Mouse (Mus musculus): ENCODE results near the gene Rere. TPM values are rescaled to one million over a fixed set of nuclear protein-coding genes. Genes with fewer than 3 reads are reported as not detected.

Rere gene
- polyA plus RNA-seq, 1 experiment = 42.0 TPM

GRCm38 (mm10) chr4:150404583-150404982, 123.1 kb downstream of the Rere start:
- DNase-seq = no peak
- Histone ChIP-seq H3K4me3 (replicated peaks; ENCODE audit: extremely low read depth, low read depth, low read length) (no peak overlapping the region), H3K4me1 (ENCODE audit: control insufficient read depth, insufficient read depth, low read length) (peaks cover 48% of the 10 kb centered on the region)
- 24% methylated on average over 6 of the region's 6 CpGs for WGBS
- no peak for TF ChIP-seq POLR2A (IDR thresholded peaks at IDR 0.05; ENCODE audit: borderline replicate concordance, extremely low read depth, low read depth, low read length)
- TF ChIP-seq CTCF (IDR thresholded peaks at IDR 0.05; ENCODE audit: insufficient read depth, low read length) = no peak

- no peak for DNase-seq
- 50% methylated on average over 5 of the region's 5 CpGs for WGBS
- peaks cover 48% of the 10 kb centered on the region for H3K4me1 ChIP-seq (ENCODE audit: control insufficient read depth, insufficient read depth, low read length)
- no peak for TF ChIP-seq POLR2A (IDR thresholded peaks at IDR 0.05; ENCODE audit: borderline replicate concordance, extremely low read depth, low read depth, low read length)
- no peak for TF ChIP-seq CTCF (IDR thresholded peaks at IDR 0.05; ENCODE audit: insufficient read depth, low read length)
- no peak overlapping the region for H3K4me3 ChIP-seq (replicated peaks; ENCODE audit: extremely low read depth, low read depth, low read length)
These were observed 124.3 kb downstream of the Rere start for GRCm38 (mm10) chr4:150405786-150406185.

GRCm38 (mm10) chr4:150406320-150406719, 124.9 kb downstream of the Rere start:
- TF ChIP-seq CTCF (IDR thresholded peaks at IDR 0.05; ENCODE audit: insufficient read depth, low read length) = no peak
- TF ChIP-seq POLR2A (IDR thresholded peaks at IDR 0.05; ENCODE audit: borderline replicate concordance, extremely low read depth, low read depth, low read length) = no peak
- Histone ChIP-seq H3K4me3 (replicated peaks; ENCODE audit: extremely low read depth, low read depth, low read length) (no peak overlapping the region), H3K4me1 (ENCODE audit: control insufficient read depth, insufficient read depth, low read length) (peaks cover 44% of the 10 kb centered on the region)
- WGBS = 63% methylated on average over 21 of the region's 21 CpGs
- no peak for DNase-seq

- no peak overlapping the region for H3K4me3 ChIP-seq (replicated peaks; ENCODE audit: extremely low read depth, low read depth, low read length)
- TF ChIP-seq CTCF (IDR thresholded peaks at IDR 0.05; ENCODE audit: insufficient read depth, low read length) = no peak
- no peak for TF ChIP-seq POLR2A (IDR thresholded peaks at IDR 0.05; ENCODE audit: borderline replicate concordance, extremely low read depth, low read depth, low read length)
These were observed 125.4 kb downstream of the Rere start for GRCm38 (mm10) chr4:150406821-150407220.

GRCm38 (mm10) chr4:150414296-150414695, 132.8 kb downstream of the Rere start:
- no peak for TF ChIP-seq POLR2A (IDR thresholded peaks at IDR 0.05; ENCODE audit: borderline replicate concordance, extremely low read depth, low read depth, low read length)
- no peak for TF ChIP-seq CTCF (IDR thresholded peaks at IDR 0.05; ENCODE audit: insufficient read depth, low read length)
- no peaks in the 10 kb centered on the region; the same call in 1 of the 2 replicates for H3K4me1 ChIP-seq (ENCODE audit: control insufficient read depth, insufficient read depth, low read length)
- H3K4me3 ChIP-seq (replicated peaks; ENCODE audit: extremely low read depth, low read depth, low read length) = no peak overlapping the region
- WGBS = 54% methylated on average over 5 of the region's 5 CpGs
- no peak for DNase-seq

More at GRCm38 (mm10) chr4:150406821-150407220, 125.4 kb downstream of the Rere start:
- no peak for DNase-seq
- H3K4me1 ChIP-seq (ENCODE audit: control insufficient read depth, insufficient read depth, low read length) = peaks cover 43% of the 10 kb centered on the region
- WGBS = 62% methylated on average over 6 of the region's 6 CpGs

GRCm38 (mm10) chr4:150414759-150415158, 133.3 kb downstream of the Rere start:
- DNase-seq = no peak
- Histone ChIP-seq H3K4me1 (ENCODE audit: control insufficient read depth, insufficient read depth, low read length) (no peaks in the 10 kb centered on the region; the same call in 1 of the 2 replicates), H3K4me3 (replicated peaks; ENCODE audit: extremely low read depth, low read depth, low read length) (no peak overlapping the region)
- 75% methylated on average over 1 of the region's 1 CpGs for WGBS
- no peak for TF ChIP-seq CTCF (IDR thresholded peaks at IDR 0.05; ENCODE audit: insufficient read depth, low read length)
- no peak for TF ChIP-seq POLR2A (IDR thresholded peaks at IDR 0.05; ENCODE audit: borderline replicate concordance, extremely low read depth, low read depth, low read length)

- no peaks in the 10 kb centered on the region; the same call in 1 of the 2 replicates for H3K4me1 ChIP-seq (ENCODE audit: control insufficient read depth, insufficient read depth, low read length)
- DNase-seq = no peak
- H3K4me3 ChIP-seq (replicated peaks; ENCODE audit: extremely low read depth, low read depth, low read length) = no peak overlapping the region
- 62% methylated on average over 10 of the region's 10 CpGs for WGBS
- TF ChIP-seq POLR2A (IDR thresholded peaks at IDR 0.05; ENCODE audit: borderline replicate concordance, extremely low read depth, low read depth, low read length) = no peak
These were observed 134.0 kb downstream of the Rere start for GRCm38 (mm10) chr4:150415227-150415969.

GRCm38 (mm10) chr4:150420576-150421263, 139.3 kb downstream of the Rere start:
- WGBS = 73% methylated on average over 10 of the region's 10 CpGs
- H3K4me3 ChIP-seq (replicated peaks; ENCODE audit: extremely low read depth, low read depth, low read length) = no peak overlapping the region
- H3K4me1 ChIP-seq (ENCODE audit: control insufficient read depth, insufficient read depth, low read length) = peaks cover 3% of the 10 kb centered on the region; the same call in 1 of the 2 replicates
- DNase-seq = no peak
- no peak for TF ChIP-seq POLR2A (IDR thresholded peaks at IDR 0.05; ENCODE audit: borderline replicate concordance, extremely low read depth, low read depth, low read length)
- TF ChIP-seq CTCF (IDR thresholded peaks at IDR 0.05; ENCODE audit: insufficient read depth, low read length) = no peak

- no peak for DNase-seq
- Histone ChIP-seq H3K4me3 (replicated peaks; ENCODE audit: extremely low read depth, low read depth, low read length) (no peak overlapping the region), H3K4me1 (ENCODE audit: control insufficient read depth, insufficient read depth, low read length) (peaks cover 3% of the 10 kb centered on the region; the same call in 1 of the 2 replicates)
- 52% methylated on average over 8 of the region's 8 CpGs for WGBS
- TF ChIP-seq POLR2A (IDR thresholded peaks at IDR 0.05; ENCODE audit: borderline replicate concordance, extremely low read depth, low read depth, low read length) (no peak), CTCF (IDR thresholded peaks at IDR 0.05; ENCODE audit: insufficient read depth, low read length) (no peak)
These were observed 144.8 kb downstream of the Rere start for GRCm38 (mm10) chr4:150426098-150426879.
